Mouse (Mus musculus) WW6 (cell line): Measurements from ENCODE around the gene Srprb.
A peak's percentile ranks its signal among the peaks of the same experiment; 100 is the strongest.
"Not testable (repeated sequence)": the region's sequence is repeated elsewhere in the genome, so short reads cannot be mapped to it uniquely, and the experiment has no call there.

Experiments
- DNase-seq: peaks from one replicate; pipeline ENCODE4 v3.0.0-alpha.2; 2013; ENCODE audit warnings: low read depth, low spot score

Srprb gene

GRCm38 (mm10) chr9:103212654-103213420 is 10.9 kb upstream of the Srprb start:
- no peak for DNase-seq

DNA sequence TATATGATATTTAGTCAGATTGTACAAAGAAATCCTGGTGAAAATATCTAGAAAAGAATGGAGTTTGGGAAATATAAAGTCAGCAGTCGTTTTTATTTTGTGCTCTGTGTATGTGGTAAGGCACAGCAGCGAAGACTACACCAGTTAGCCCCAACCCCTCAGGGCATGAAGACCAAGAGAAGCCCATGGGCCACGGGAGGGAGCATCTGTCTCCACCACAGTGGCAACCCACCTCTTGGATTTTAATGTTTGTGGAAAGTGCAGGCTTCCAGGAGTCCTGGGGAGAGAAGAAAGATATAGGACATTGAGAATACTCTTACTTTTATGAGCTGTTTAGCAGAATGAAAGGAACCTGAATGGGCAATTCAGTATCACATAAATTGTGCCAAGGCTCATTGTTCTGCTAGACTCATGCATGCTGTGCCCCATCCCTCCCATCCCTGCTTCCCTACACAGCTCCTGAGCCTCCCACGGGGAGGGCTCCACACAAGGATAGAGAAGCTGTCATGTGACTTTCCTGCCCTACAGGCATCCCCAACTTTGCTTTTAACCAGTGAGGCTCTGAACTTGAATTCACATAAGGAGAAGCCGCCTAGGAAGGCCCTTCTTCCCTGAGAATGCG is 7.0 kb upstream of the Srprb start:
- no peak for DNase-seq

GRCm38 (mm10) chr9:103207846-103208245 is 5.9 kb upstream of the Srprb start:
- DNase-seq: peak; percentile 70

DNA sequence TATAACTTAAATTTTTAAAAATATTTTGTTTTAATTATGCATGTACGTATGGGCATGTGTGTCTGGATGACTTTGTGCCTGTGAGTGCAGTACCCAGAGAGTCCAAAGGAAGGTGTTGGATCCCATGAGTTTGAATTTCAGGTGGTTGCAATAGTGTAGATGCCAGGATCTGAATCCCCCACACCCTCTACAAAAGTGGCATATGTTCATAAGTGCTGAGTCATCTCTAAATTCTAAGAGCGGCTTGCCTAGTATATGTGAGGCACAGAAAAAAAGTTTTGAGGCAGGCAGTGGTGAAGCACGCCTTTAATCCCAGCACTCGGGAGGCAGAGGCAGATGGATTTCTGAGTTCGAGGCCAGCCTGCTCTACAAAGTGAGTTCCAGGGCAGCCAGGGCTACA is 3.8 kb upstream of the Srprb start:
- DNase-seq: no peak

- DNase-seq: no peak
These were observed 13.5 kb downstream of the Srprb start for GRCm38 (mm10) chr9:103188416-103188815.

DNA sequence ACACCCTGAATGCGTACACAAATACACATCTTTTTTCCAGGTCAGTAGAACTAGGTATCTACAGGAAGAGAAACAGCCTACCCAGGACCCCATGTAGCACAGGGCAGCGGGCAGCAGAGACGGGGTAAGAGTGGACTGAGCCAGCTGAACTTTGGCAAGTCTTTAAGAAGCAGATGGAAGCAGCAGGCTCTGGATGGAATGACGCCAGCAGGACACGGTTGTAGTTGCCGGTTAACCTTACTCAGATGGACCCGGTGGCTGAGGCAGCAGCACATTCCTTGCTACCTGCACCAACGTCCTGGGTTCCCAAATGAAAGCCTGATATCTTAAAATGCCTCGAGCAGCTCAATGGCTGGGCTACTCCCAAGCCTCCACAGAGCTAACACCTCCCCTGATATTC is 15.2 kb downstream of the Srprb start:
- DNase-seq: no peak

DNA sequence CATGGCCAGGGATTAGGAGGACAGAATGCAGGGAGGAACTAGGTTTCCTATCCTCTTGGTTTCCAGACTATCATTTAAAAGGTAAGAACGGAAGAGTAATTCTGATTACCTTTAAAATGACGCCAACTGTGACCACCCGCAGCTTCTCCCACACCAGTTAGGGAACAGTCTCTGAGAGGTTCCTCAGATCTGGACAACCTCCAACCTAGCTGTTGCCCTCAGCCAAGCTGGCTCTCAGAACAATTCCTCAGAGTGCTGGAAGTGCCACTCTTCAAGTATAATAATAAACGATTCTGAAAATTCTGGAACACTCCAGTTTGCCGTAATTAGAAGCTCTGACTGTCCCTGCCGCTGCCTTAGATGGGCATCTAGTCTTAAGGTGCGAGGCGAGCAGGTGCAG is 16.0 kb downstream of the Srprb start:
- no peak for DNase-seq

GRCm38 (mm10) chr9:103184855-103185254 is 17.1 kb downstream of the Srprb start:
- no peak for DNase-seq

DNA sequence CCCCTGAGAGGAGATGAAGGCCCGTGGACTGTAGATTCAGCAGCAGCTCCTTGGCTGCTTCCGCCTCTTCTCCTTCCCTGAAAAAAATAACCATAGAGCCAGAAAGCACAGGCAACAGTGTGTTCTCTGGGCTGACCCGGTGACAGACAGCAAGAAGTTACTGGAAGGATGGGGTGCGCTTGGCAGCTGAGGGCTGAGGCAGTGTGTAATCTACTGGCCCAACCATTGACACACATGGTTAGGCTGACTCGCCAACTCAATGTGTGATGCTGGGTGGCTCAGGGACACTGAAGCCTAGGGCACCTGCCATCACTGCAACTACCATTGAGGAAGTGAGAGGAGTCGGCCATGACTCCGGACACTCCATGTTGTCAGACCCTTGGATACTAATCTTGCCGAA is 20.1 kb downstream of the Srprb start:
- DNase-seq: no peak

- peak; percentile 50 for DNase-seq
These were observed 21.0 kb downstream of the Srprb start for GRCm38 (mm10) chr9:103180807-103181565.

- DNase-seq: no peak
These were observed 21.6 kb downstream of the Srprb start for GRCm38 (mm10) chr9:103180303-103180702.

DNA sequence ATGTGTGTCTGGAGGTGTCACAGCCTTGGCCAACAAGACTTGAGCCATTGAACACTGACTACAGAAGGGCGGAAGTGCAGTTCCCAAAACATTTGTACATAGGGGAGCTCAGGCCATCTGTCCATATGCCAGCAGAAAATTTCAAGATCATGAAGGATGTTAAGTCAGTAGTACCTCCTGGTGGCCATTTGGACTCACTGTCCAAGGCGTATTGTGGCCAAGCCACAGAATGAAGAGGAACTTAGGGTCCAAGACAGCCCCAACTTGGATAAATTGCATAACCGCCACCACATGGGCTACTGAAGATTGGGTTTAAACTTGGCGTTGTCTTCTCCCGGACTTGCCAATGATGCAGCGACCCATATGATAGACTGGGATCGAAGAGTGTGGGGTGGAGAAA is 26.2 kb downstream of the Srprb start:
- no peak for DNase-seq

- peak; percentile 45 for DNase-seq
These were observed 27.0 kb downstream of the Srprb start for GRCm38 (mm10) chr9:103174771-103175519.

GRCm38 (mm10) chr9:103168771-103169170 is 33.2 kb downstream of the Srprb start:
- no peak for DNase-seq

DNA sequence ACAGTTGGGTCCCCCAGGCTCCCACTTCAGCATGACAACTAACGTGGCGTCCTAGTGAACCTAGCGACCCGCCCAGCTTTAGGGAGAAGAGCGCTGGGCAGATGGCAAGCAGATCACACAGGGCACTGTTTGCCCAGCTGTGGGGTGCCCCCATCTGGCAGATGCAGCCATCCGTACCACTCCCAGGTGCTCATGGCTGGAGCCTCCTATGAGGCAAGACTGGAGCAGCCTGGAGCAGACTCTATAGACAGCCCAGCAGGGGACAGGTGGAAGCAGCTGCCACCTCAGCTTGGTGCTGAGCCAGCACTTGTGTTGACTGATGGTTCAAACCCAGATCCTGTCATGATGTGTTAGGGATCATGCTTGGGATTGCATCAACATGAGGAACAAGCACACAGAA is 33.9 kb downstream of the Srprb start:
- no peak for DNase-seq

DNA sequence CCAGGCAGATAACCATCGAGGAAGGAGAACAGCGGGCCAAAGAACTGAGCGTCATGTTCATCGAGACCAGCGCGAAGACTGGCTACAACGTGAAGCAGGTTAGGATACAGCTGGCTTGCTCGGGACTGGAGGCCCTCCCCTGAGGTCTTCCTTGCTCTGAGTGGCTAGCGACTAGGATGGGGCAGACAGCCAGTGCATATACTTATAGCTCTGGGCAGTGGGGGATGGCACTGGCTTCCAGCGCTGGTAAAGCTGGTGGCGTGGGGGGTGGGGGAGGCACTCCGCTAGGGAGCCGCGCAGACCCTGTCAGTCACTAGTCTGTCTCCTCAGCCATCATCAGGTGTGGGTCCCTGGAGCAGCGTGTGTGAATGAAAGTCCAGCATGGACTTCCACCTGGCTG is 38.1 kb downstream of the Srprb start:
- no peak for DNase-seq

- not testable (repeated sequence) for DNase-seq
These were observed 46.8 kb downstream of the Srprb start for GRCm38 (mm10) chr9:103155158-103155557.

- DNase-seq: no peak
These were observed 47.4 kb downstream of the Srprb start for GRCm38 (mm10) chr9:103154568-103154967.

DNA sequence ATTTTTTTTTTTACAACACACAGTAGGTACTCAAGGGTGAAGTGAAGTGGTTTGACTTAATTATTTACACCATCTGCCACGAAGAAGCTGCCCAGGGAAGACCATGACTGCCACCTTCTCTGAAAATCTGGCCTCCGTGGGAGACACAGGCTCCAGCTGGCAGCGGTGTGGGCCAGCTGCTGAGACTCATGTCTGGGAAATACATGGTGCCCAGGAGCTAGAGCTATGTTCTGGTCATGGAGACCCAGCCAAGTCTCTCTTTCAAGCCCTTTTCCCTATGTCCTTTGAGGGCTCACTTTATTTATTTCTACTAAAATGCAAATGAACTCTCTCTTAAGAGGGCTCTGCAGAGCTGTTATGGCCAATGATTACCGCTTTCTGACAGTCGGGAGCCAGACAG is 48.7 kb downstream of the Srprb start:
- no peak for DNase-seq

- no peak for DNase-seq
These were observed 52.7 kb downstream of the Srprb start for GRCm38 (mm10) chr9:103149074-103149799.

DNA sequence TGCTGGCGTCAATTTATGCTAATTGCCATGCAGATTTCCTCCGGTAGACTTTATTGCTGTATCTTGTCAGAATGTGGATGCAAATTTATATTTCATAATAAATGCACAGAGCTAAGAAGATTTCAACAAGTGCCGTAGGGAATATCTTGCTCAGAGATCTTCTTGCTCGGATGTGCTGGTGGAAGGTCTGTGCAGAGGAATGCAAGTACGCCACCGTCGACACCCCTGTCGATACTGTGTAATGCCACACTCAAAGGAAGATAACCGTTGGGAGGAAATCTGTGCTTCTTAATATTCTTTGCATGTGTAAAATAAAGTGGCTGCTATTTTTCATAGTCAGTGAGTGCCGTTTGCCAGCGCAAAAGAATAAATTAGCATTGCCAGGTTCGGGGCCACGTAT is 54.8 kb downstream of the Srprb start:
- no peak for DNase-seq
